Mouse (Mus musculus) CH12.LX (cell line): ENCODE measurements at regions not wholly inside any gene's neighbourhood (a gene's known extent, or its start where the extent isn't known, plus 50 kb on each side); places are given as distances from the start of the nearest gene placed in this dataset.

Experiments used
- CTCF ChIP-seq, 2 experiments: IDR thresholded peaks in 1 of 2; conservative IDR thresholded peaks in 1 of 2; 2 replicates each; pipeline ENCODE4 v1.5.1; 2011 to 2012; ENCODE audit warnings: low read depth in 2 of 2, low read length in 2 of 2, improper control_type of control experiment in 1 of 2, inconsistent platforms in 1 of 2, mild to moderate bottlenecking in 1 of 2, moderate library complexity in 1 of 2
- GABPA ChIP-seq: IDR thresholded peaks from 2 replicates; pipeline ENCODE4 v1.6.1; 2012; ENCODE audit warnings: low read depth, low read length, improper control_type of control experiment, inconsistent platforms; ENCODE audit not compliant: insufficient replicate concordance
- IRF4 ChIP-seq: IDR thresholded peaks from 2 replicates; pipeline ENCODE4 v1.6.1; 2014; ENCODE audit warnings: low read depth, mild to moderate bottlenecking, inconsistent platforms, low read length, improper control_type of control experiment
- NELFE ChIP-seq: IDR thresholded peaks from 2 replicates; pipeline ENCODE4 v1.6.1; 2011; ENCODE audit warnings: low read depth, low read length, improper control_type of control experiment
- POLR2A ChIP-seq: IDR thresholded peaks from 2 replicates; pipeline ENCODE4 v1.6.1; 2011; ENCODE audit warnings: low read depth, mild to moderate bottlenecking, improper control_type of control experiment, low read length
- RAD21 ChIP-seq: IDR thresholded peaks from 2 replicates; pipeline ENCODE4 v1.6.1; 2011; ENCODE audit warnings: low read depth, mild to moderate bottlenecking, low read length, improper control_type of control experiment, moderate library complexity
- USF1 ChIP-seq: IDR thresholded peaks from 2 replicates; pipeline ENCODE4 v1.6.1; 2014; ENCODE audit warnings: low read depth, mild to moderate bottlenecking, inconsistent platforms, low read length, improper control_type of control experiment

DNA sequence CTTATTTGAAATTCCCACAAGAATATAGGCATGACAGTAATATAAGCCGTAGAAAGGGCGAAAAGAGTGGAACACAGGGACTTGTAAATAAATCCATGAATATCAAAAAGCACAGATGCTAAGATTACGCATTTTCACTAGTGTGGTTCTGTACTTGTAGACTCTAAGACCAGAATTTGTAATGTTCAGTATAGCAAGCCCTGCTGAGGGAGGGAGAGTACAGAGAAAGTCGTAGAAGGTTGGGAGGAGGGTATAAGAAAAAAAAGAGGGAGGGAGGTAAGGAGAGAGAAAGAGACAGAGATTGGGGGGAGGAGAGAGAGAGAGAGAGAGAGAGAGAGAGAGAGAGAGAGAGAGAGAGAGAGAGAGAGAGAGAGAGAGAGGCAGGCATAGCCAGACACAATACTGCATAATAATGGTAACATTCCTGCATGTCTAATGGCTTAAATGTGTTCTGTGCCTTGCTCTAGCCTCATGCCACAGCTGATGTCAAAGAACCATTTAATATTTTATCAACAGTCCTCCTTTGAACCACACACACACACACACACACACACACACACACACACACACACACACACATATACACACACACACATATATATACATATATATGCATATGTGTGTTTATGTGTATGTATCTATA is 354.1 kb upstream of the Tmem161b start:
- TF ChIP-seq POLR2A (no peak), IRF4 (no peak), CTCF (conservative IDR thresholded peaks at IDR 0.05 in 1 of 2, IDR thresholded peaks at IDR 0.05 in 1 of 2; ENCODE audit: low read depth in 2 of 2, low read length in 2 of 2) (no peak), GABPA (no peak), NELFE (no peak), USF1 (no peak), RAD21 (no peak)
